Mouse (Mus musculus): Measurements from ENCODE around the gene Ccdc30. TPM values are rescaled to one million over a fixed set of nuclear protein-coding genes. Genes with fewer than 3 reads are reported as not detected.

Ccdc30 gene
- polyA plus RNA-seq, 1 experiment from 2014 or later, result 11.7 TPM

Other genes starting within 250 kb of the Ccdc30 start
- gene Zfp691, start 241.3 kb downstream of the Ccdc30 start, polyA plus RNA-seq (2016; fragmentation: Nextera tagmentation; extraction: Ambion mirVana), result 7.7 and 12.0 TPM in 2 replicates
- 5.7 and 6.4 TPM in 2 replicates for gene Ermap, start 225.5 kb downstream of the Ccdc30 start, polyA plus RNA-seq (2016; fragmentation: Nextera tagmentation; extraction: Ambion mirVana)
- gene Svbp, start 220.2 kb downstream of the Ccdc30 start, polyA plus RNA-seq (2016; fragmentation: Nextera tagmentation; extraction: Ambion mirVana), result 168 and 190 TPM in 2 replicates
- gene Tmem269, start 197.3 kb downstream of the Ccdc30 start, polyA plus RNA-seq (2016; fragmentation: Nextera tagmentation; extraction: Ambion mirVana), result 0.20 TPM in 1 of 2 replicates, not detected in the other
- 34.4 and 39.5 TPM in 2 replicates for gene AU022252, start 182.8 kb downstream of the Ccdc30 start, polyA plus RNA-seq (2016; fragmentation: Nextera tagmentation; extraction: Ambion mirVana)
- gene P3h1, start 182.6 kb downstream of the Ccdc30 start, polyA plus RNA-seq (2016; fragmentation: Nextera tagmentation; extraction: Ambion mirVana), result 14.6 and 17.7 TPM in 2 replicates
- gene Cldn19, start 160.1 kb downstream of the Ccdc30 start, polyA plus RNA-seq (2016; fragmentation: Nextera tagmentation; extraction: Ambion mirVana), result 0.10 and 0.22 TPM in 2 replicates
- 1,189 and 1,315 TPM in 2 replicates for gene Ybx1, start 120.9 kb downstream of the Ccdc30 start, polyA plus RNA-seq (2016; fragmentation: Nextera tagmentation; extraction: Ambion mirVana)
- gene Ppih, start 95.0 kb downstream of the Ccdc30 start, polyA plus RNA-seq (2016; fragmentation: Nextera tagmentation; extraction: Ambion mirVana), result 86.7 and 96.4 TPM in 2 replicates
- 20.0 and 21.0 TPM in 2 replicates for gene Ppcs, start 6.9 kb upstream of the Ccdc30 start, polyA plus RNA-seq (2016; fragmentation: Nextera tagmentation; extraction: Ambion mirVana)
- gene Zmynd12, start 7.3 kb upstream of the Ccdc30 start, polyA plus RNA-seq (2016; fragmentation: Nextera tagmentation; extraction: Ambion mirVana), result 0.20 TPM in 1 of 2 replicates, not detected in the other
- 8.9 and 9.3 TPM in 2 replicates for gene Rimkla, start 77.1 kb upstream of the Ccdc30 start, polyA plus RNA-seq (2016; fragmentation: Nextera tagmentation; extraction: Ambion mirVana)
- 28.9 and 29.2 TPM in 2 replicates for gene Foxj3, start 121.5 kb upstream of the Ccdc30 start, polyA plus RNA-seq (2016; fragmentation: Nextera tagmentation; extraction: Ambion mirVana)
- 3.8 and 4.6 TPM in 2 replicates for gene Frg2f1, start 124.0 kb upstream of the Ccdc30 start, polyA plus RNA-seq (2016; fragmentation: Nextera tagmentation; extraction: Ambion mirVana)
- not detected in 2 replicates for gene Guca2a, start 222.2 kb upstream of the Ccdc30 start, polyA plus RNA-seq (2016; fragmentation: Nextera tagmentation; extraction: Ambion mirVana)
- not detected in 2 replicates for gene Guca2b, start 243.4 kb upstream of the Ccdc30 start, polyA plus RNA-seq (2016; fragmentation: Nextera tagmentation; extraction: Ambion mirVana)